Mouse (Mus musculus): Measurements from ENCODE around the gene Dnaaf2. TPM values are rescaled to one million over a fixed set of nuclear protein-coding genes. Genes with fewer than 3 reads are reported as not detected.

Gene Dnaaf2
- polyA plus RNA-seq, 2 experiments = 5.6 to 6.7 TPM

- TF ChIP-seq POLR2A (IDR thresholded peaks at IDR 0.05; ENCODE audit: borderline replicate concordance, extremely low read depth, insufficient read depth, insufficient read length) = no peak
- ATAC-seq (ENCODE audit: low FRiP score, low read depth) = no peak
- no peak overlapping the region for H3K9ac ChIP-seq (ENCODE audit: low read depth, low read length, severe bottlenecking)
- WGBS = 89% methylated on average over 9 of the region's 9 CpGs
- H3K4me2 ChIP-seq (replicated peaks; ENCODE audit: low read depth, low read length, severe bottlenecking) = no peak overlapping the region
- no peak for DNase-seq (ENCODE audit: low spot score)
- no peaks in the 10 kb centered on the region for H3K27me3 ChIP-seq (ENCODE audit: control insufficient read depth, insufficient read depth, low read length)
- H3K27ac ChIP-seq (replicated peaks; ENCODE audit: low read depth, low read length) = no peak overlapping the region
- H3K36me3 ChIP-seq (ENCODE audit: control insufficient read depth, insufficient read depth, low read length) = peaks cover 48% of the 10 kb centered on the region
- H3K4me1 ChIP-seq (ENCODE audit: control insufficient read depth, insufficient read depth, low read length) = peaks cover 10% of the 10 kb centered on the region
- H3K4me3 ChIP-seq (replicated peaks; ENCODE audit: low read length) = no peak overlapping the region
- H3K9me3 ChIP-seq (ENCODE audit: control insufficient read depth, low read length) = no peaks in the 10 kb centered on the region
Measured at GRCm38 (mm10) chr12:69190074-69190473, 8.2 kb downstream of the Dnaaf2 start.

- H3K9ac ChIP-seq (ENCODE audit: low read depth, low read length, severe bottlenecking) = no peak overlapping the region
- peaks cover 13% of the 10 kb centered on the region for H3K4me1 ChIP-seq (ENCODE audit: control insufficient read depth, insufficient read depth, low read length)
- H3K27ac ChIP-seq (replicated peaks; ENCODE audit: low read depth, low read length) = no peak overlapping the region
- no peaks in the 10 kb centered on the region for H3K9me3 ChIP-seq (ENCODE audit: control insufficient read depth, low read length)
- no peak overlapping the region for H3K4me3 ChIP-seq (replicated peaks; ENCODE audit: low read length)
- 70% methylated on average over 5 of the region's 5 CpGs for WGBS
- no peaks in the 10 kb centered on the region for H3K27me3 ChIP-seq (ENCODE audit: control insufficient read depth, insufficient read depth, low read length)
- ATAC-seq (ENCODE audit: low FRiP score, low read depth) (no peak), DNase-seq (ENCODE audit: low spot score) (no peak)
- H3K4me2 ChIP-seq (replicated peaks; ENCODE audit: low read depth, low read length, severe bottlenecking) = no peak overlapping the region
- TF ChIP-seq POLR2A (IDR thresholded peaks at IDR 0.05; ENCODE audit: borderline replicate concordance, extremely low read depth, insufficient read depth, insufficient read length) = no peak
- peaks cover 51% of the 10 kb centered on the region for H3K36me3 ChIP-seq (ENCODE audit: control insufficient read depth, insufficient read depth, low read length)
Measured at GRCm38 (mm10) chr12:69186811-69187471, 11.3 kb downstream of the Dnaaf2 start.

GRCm38 (mm10) chr12:69185371-69185770 is 12.9 kb downstream of the Dnaaf2 start:
- no peak overlapping the region for H3K27ac ChIP-seq (replicated peaks; ENCODE audit: low read depth, low read length)
- TF ChIP-seq POLR2A (IDR thresholded peaks at IDR 0.05; ENCODE audit: borderline replicate concordance, extremely low read depth, insufficient read depth, insufficient read length) = no peak
- no peaks in the 10 kb centered on the region for H3K27me3 ChIP-seq (ENCODE audit: control insufficient read depth, insufficient read depth, low read length)
- H3K9ac ChIP-seq (ENCODE audit: low read depth, low read length, severe bottlenecking) = peak overlapping the region; percentile 90
- peak overlapping the region; percentile 65 for H3K4me3 ChIP-seq (replicated peaks; ENCODE audit: low read length)
- H3K4me1 ChIP-seq (ENCODE audit: control insufficient read depth, insufficient read depth, low read length) = peaks cover 13% of the 10 kb centered on the region
- peak overlapping the region; percentile 89 for H3K4me2 ChIP-seq (replicated peaks; ENCODE audit: low read depth, low read length, severe bottlenecking)
- ATAC-seq (ENCODE audit: low FRiP score, low read depth) (no peak), DNase-seq (ENCODE audit: low spot score) (no peak)
- peaks cover 49% of the 10 kb centered on the region for H3K36me3 ChIP-seq (ENCODE audit: control insufficient read depth, insufficient read depth, low read length)
- no peaks in the 10 kb centered on the region for H3K9me3 ChIP-seq (ENCODE audit: control insufficient read depth, low read length)
- WGBS = 80% methylated on average over 7 of the region's 7 CpGs

GRCm38 (mm10) chr12:69184342-69185295 is 13.6 kb downstream of the Dnaaf2 start:
- WGBS = 4% methylated on average over 45 of the region's 86 CpGs
- Histone ChIP-seq H3K27ac (replicated peaks; ENCODE audit: low read depth, low read length) (peak overlapping the region; percentile 80), H3K36me3 (ENCODE audit: control insufficient read depth, insufficient read depth, low read length) (peaks cover 42% of the 10 kb centered on the region)

GRCm38 (mm10) chr12:69183583-69184308 is 14.5 kb downstream of the Dnaaf2 start, which contains the start of the genes Rpl36al and Mgat2:
Gene Rpl36al (minus strand): TSS chr12:69184083.
Gene Mgat2 (plus strand): TSS chr12:69184157.
- ATAC-seq (ENCODE audit: low FRiP score, low read depth) (peak; percentile 99), DNase-seq (ENCODE audit: low spot score) (peak; percentile 100)
- Histone ChIP-seq H3K27ac (replicated peaks; ENCODE audit: low read depth, low read length) (peak within 1 kb of the TSS; percentile 80), H3K9ac (ENCODE audit: low read depth, low read length, severe bottlenecking) (peak within 1 kb of the TSS; percentile 90), H3K4me3 (replicated peaks; ENCODE audit: low read length) (peak within 1 kb of the TSS; percentile 65), H3K36me3 (ENCODE audit: control insufficient read depth, insufficient read depth, low read length) (peaks cover 35% of the 10 kb centered on the region), H3K4me1 (ENCODE audit: control insufficient read depth, insufficient read depth, low read length) (peaks cover 13% of the 10 kb centered on the region), H3K4me2 (replicated peaks; ENCODE audit: low read depth, low read length, severe bottlenecking) (peak within 1 kb of the TSS; percentile 89), H3K27me3 (ENCODE audit: control insufficient read depth, insufficient read depth, low read length) (no peaks in the 10 kb centered on the region), H3K9me3 (ENCODE audit: control insufficient read depth, low read length) (no peaks in the 10 kb centered on the region)
- WGBS = under 1% methylated on average over 62 of the region's 84 CpGs
- TF ChIP-seq POLR2A (IDR thresholded peaks at IDR 0.05; ENCODE audit: borderline replicate concordance, extremely low read depth, insufficient read depth, insufficient read length) = peak; percentile 95; the same call in 1 of the 2 replicates

More at GRCm38 (mm10) chr12:69184342-69185295, 13.6 kb downstream of the Dnaaf2 start:
- peak overlapping the region; percentile 65 for H3K4me3 ChIP-seq (replicated peaks; ENCODE audit: low read length)
- no peak for TF ChIP-seq POLR2A (IDR thresholded peaks at IDR 0.05; ENCODE audit: borderline replicate concordance, extremely low read depth, insufficient read depth, insufficient read length)
- H3K9ac ChIP-seq (ENCODE audit: low read depth, low read length, severe bottlenecking) = peak overlapping the region; percentile 90
- H3K9me3 ChIP-seq (ENCODE audit: control insufficient read depth, low read length) = no peaks in the 10 kb centered on the region
- ATAC-seq (ENCODE audit: low FRiP score, low read depth) (peak; percentile 45), DNase-seq (ENCODE audit: low spot score) (peak; percentile 20)
- peak overlapping the region; percentile 89 for H3K4me2 ChIP-seq (replicated peaks; ENCODE audit: low read depth, low read length, severe bottlenecking)
- H3K4me1 ChIP-seq (ENCODE audit: control insufficient read depth, insufficient read depth, low read length) = peaks cover 13% of the 10 kb centered on the region
- no peaks in the 10 kb centered on the region for H3K27me3 ChIP-seq (ENCODE audit: control insufficient read depth, insufficient read depth, low read length)
